Mouse (Mus musculus) common myeloid progenitor, adult 5-6 weeks (primary cell): ENCODE results near the gene Gpr179. TPM values are rescaled to one million over a fixed set of nuclear protein-coding genes. Genes with fewer than 3 reads are reported as not detected.
"Not testable (repeated sequence)": the region's sequence is repeated elsewhere in the genome, so short reads cannot be mapped to it uniquely, and the experiment has no call there.

Experiments used
- ATAC-seq: replicated peaks from 2 replicates; pipeline ENCODE4 v1.8.0; 2016; ENCODE audit warnings: low read depth, mild to moderate bottlenecking, moderate TSS enrichment, inconsistent platforms; ENCODE audit not compliant: poor library complexity, severe bottlenecking
- total RNA-seq: library from RNA; stranded (forward); fragments of 200-1000, 187-1606 nt; gene quantifications from 2 replicates; pipeline ENCODE4 v1.2.3, GENCODE M21; 2017

Gene Gpr179
- total RNA-seq, 1 experiment from 2014 or later = not detected

GRCm38 (mm10) chr11:97330315-97330714, 21.6 kb downstream of the Gpr179 start:
- ATAC-seq = no peak

GRCm38 (mm10) chr11:97328148-97328547, 23.7 kb downstream of the Gpr179 start:
- ATAC-seq = peak; percentile 82

- ATAC-seq = no peak
Measured at GRCm38 (mm10) chr11:97325224-97325623, 26.7 kb downstream of the Gpr179 start.

GRCm38 (mm10) chr11:97321894-97322600, 29.8 kb downstream of the Gpr179 start:
- peak; percentile 73 for ATAC-seq

- ATAC-seq = no peak
Measured at GRCm38 (mm10) chr11:97321197-97321596, 30.7 kb downstream of the Gpr179 start.

- ATAC-seq = peak; percentile 94
Measured at GRCm38 (mm10) chr11:97315504-97316503, 36.1 kb downstream of the Gpr179 start, which contains the start of gene Mrpl45. Mrpl45 (plus strand) TSS chr11:97315716.

GRCm38 (mm10) chr11:97314751-97315503, 37.0 kb downstream of the Gpr179 start:
- ATAC-seq = 0 out of 2 replicates have a peak, but pooled peaks have one; percentile 1

- ATAC-seq = no peak
Measured at GRCm38 (mm10) chr11:97314110-97314509, 37.8 kb downstream of the Gpr179 start.

- ATAC-seq = not testable (repeated sequence)
Measured at GRCm38 (mm10) chr11:97312871-97313270, 39.0 kb downstream of the Gpr179 start.

GRCm38 (mm10) chr11:97310895-97311631, 40.8 kb downstream of the Gpr179 start:
- ATAC-seq = 0 out of 2 replicates have a peak, but pooled peaks have one; percentile 13

- ATAC-seq = peak; percentile 67
Measured at GRCm38 (mm10) chr11:97309911-97310571, 41.8 kb downstream of the Gpr179 start.

GRCm38 (mm10) chr11:97309451-97309836, 42.4 kb downstream of the Gpr179 start:
- peak; percentile 73 for ATAC-seq

- ATAC-seq = no peak
Measured at GRCm38 (mm10) chr11:97308806-97309450, 42.9 kb downstream of the Gpr179 start.

GRCm38 (mm10) chr11:97307294-97308069, 44.4 kb downstream of the Gpr179 start:
- no peak for ATAC-seq

GRCm38 (mm10) chr11:97304631-97305030, 47.2 kb downstream of the Gpr179 start:
- ATAC-seq = no peak

GRCm38 (mm10) chr11:97302231-97302781, 49.6 kb downstream of the Gpr179 start:
- ATAC-seq = no peak

- no peak for ATAC-seq
Measured at GRCm38 (mm10) chr11:97301406-97301805, 50.5 kb downstream of the Gpr179 start.
